Mouse (Mus musculus): ENCODE measurements around the gene Ppil1. TPM values are rescaled to one million over a fixed set of nuclear protein-coding genes. Genes with fewer than 3 reads are reported as not detected.
"Not testable (repeated sequence)": the region's sequence is repeated elsewhere in the genome, so short reads cannot be mapped to it uniquely, and the experiment has no call there.

The Ppil1 gene
- polyA plus RNA-seq, 1 experiment: 26.0 TPM

- Histone ChIP-seq H3K27ac (ENCODE audit: insufficient read depth, low read depth, low read length) (no peak overlapping the region), H3K4me3 (ENCODE audit: low read depth, low read length) (no peak overlapping the region), H3K4me1 (ENCODE audit: control insufficient read depth, insufficient read depth, insufficient read length, low read length) (peaks cover 11% of the 10 kb centered on the region; the same call in 1 of the 2 replicates), H3K36me3 (ENCODE audit: control insufficient read depth, insufficient read depth, low read length) (peaks cover 19% of the 10 kb centered on the region), H3K27me3 (ENCODE audit: control insufficient read depth, insufficient read depth, low read length) (no peaks in the 10 kb centered on the region)
- 80% methylated on average over 2 of the region's 2 CpGs for WGBS
- TF ChIP-seq POLR2A (IDR thresholded peaks at IDR 0.05; ENCODE audit: low read depth, low read length) (no peak), CTCF (IDR thresholded peaks at IDR 0.05; ENCODE audit: extremely low read depth, insufficient read length, insufficient replicate concordance, low read depth, low read length) (no peak)
Observed at GRCm38 (mm10) chr17:29253236-29253635, 10.8 kb downstream of the Ppil1 start.

DNA sequence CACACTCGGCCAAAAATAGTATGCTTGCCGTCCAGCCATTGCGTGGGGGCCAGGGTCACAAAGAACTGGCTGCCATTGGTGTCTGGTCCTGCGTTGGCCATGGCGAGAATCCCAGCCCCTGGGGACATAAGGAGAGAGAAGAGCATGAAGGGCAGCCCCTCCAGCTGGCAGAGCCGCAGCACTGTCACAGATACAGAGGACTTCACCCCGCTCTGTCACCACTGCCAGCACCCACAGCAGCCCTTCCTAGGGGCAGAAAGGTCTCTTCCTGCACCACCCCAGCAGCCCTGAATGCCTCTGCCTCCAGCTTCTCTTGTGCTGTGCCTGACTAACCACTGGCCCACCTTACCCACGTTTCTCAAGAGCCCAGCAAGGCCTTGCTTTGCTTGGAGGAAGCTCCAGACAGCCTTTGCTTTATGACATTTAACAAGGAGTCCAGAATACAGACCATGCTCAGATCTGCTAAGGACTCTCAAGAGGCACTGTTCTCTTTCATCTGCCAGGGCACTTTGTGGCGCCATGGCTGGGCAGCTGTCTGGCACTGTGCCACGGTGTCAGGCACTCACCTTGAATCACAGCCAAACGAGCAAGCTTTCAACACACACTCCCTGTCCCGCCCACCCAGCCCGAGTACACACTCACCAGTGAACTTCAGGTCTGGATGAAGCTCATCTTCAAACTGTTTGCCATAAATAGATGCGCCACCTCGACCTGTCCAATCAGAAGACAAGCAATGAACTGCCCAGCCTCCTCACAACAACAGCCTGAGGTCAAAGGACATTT is 12.2 kb downstream of the Ppil1 start:
- H3K27ac ChIP-seq (ENCODE audit: insufficient read depth, low read depth, low read length): peak overlapping the region; percentile 40
- H3K4me3 ChIP-seq (ENCODE audit: low read depth, low read length): no peak overlapping the region
- TF ChIP-seq CTCF (IDR thresholded peaks at IDR 0.05; ENCODE audit: extremely low read depth, insufficient read length, insufficient replicate concordance, low read depth, low read length) (no peak), POLR2A (IDR thresholded peaks at IDR 0.05; ENCODE audit: low read depth, low read length) (no peak)
- peaks cover 10% of the 10 kb centered on the region; the same call in 1 of the 2 replicates for H3K4me1 ChIP-seq (ENCODE audit: control insufficient read depth, insufficient read depth, insufficient read length, low read length)
- H3K27me3 ChIP-seq (ENCODE audit: control insufficient read depth, insufficient read depth, low read length): no peaks in the 10 kb centered on the region
- 45% methylated on average over 15 of the region's 15 CpGs for WGBS
- H3K36me3 ChIP-seq (ENCODE audit: control insufficient read depth, insufficient read depth, low read length): peaks cover 13% of the 10 kb centered on the region

- peaks cover 11% of the 10 kb centered on the region for H3K36me3 ChIP-seq (ENCODE audit: control insufficient read depth, insufficient read depth, low read length)
- H3K4me1 ChIP-seq (ENCODE audit: control insufficient read depth, insufficient read depth, insufficient read length, low read length): peaks cover 10% of the 10 kb centered on the region; the same call in 1 of the 2 replicates
- not testable (repeated sequence) for H3K27me3 ChIP-seq (ENCODE audit: control insufficient read depth, insufficient read depth, low read length); H3K27ac ChIP-seq (ENCODE audit: insufficient read depth, low read depth, low read length); H3K4me3 ChIP-seq (ENCODE audit: low read depth, low read length)
- 79% methylated on average over 14 of the region's 14 CpGs for WGBS
Observed at GRCm38 (mm10) chr17:29251006-29251405, 13.0 kb downstream of the Ppil1 start.

- peaks cover 11% of the 10 kb centered on the region for H3K36me3 ChIP-seq (ENCODE audit: control insufficient read depth, insufficient read depth, low read length)
- WGBS: 53% methylated on average over 9 of the region's 9 CpGs
- TF ChIP-seq CTCF (IDR thresholded peaks at IDR 0.05; ENCODE audit: extremely low read depth, insufficient read length, insufficient replicate concordance, low read depth, low read length): peak; percentile 21; the same call in 1 of the 2 replicates
- TF ChIP-seq POLR2A (IDR thresholded peaks at IDR 0.05; ENCODE audit: low read depth, low read length): no peak
- H3K27me3 ChIP-seq (ENCODE audit: control insufficient read depth, insufficient read depth, low read length): no peaks in the 10 kb centered on the region
- no peak overlapping the region for H3K4me3 ChIP-seq (ENCODE audit: low read depth, low read length)
- H3K4me1 ChIP-seq (ENCODE audit: control insufficient read depth, insufficient read depth, insufficient read length, low read length): peaks cover 10% of the 10 kb centered on the region; the same call in 1 of the 2 replicates
- H3K27ac ChIP-seq (ENCODE audit: insufficient read depth, low read depth, low read length): no peak overlapping the region
Observed at GRCm38 (mm10) chr17:29249512-29249911, 14.5 kb downstream of the Ppil1 start.

DNA sequence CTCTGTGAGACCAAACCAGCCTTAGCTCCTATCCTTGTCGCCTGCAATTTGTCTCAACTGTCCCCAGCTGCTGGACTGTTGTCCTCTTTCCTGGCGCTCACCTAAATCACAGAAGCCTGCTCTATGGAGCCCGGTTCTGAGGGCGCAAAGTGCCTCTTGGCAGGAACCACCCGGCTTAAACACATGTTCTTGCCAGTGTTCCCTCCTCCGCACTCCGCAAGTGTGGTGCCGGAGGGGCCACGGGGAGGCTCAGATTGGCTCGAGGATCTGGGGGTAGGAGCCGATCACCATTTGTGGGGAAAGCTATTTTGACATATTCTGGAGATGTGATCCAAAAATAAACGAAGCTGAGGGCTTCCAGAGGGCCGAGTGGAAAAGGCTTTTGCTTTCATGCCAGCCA is 16.1 kb downstream of the Ppil1 start:
- peaks cover 10% of the 10 kb centered on the region; the same call in 1 of the 2 replicates for H3K4me1 ChIP-seq (ENCODE audit: control insufficient read depth, insufficient read depth, insufficient read length, low read length)
- 77% methylated on average over 13 of the region's 13 CpGs for WGBS
- TF ChIP-seq POLR2A (IDR thresholded peaks at IDR 0.05; ENCODE audit: low read depth, low read length): no peak
- TF ChIP-seq CTCF (IDR thresholded peaks at IDR 0.05; ENCODE audit: extremely low read depth, insufficient read length, insufficient replicate concordance, low read depth, low read length): no peak
- peaks cover 8% of the 10 kb centered on the region for H3K36me3 ChIP-seq (ENCODE audit: control insufficient read depth, insufficient read depth, low read length)
- no peaks in the 10 kb centered on the region for H3K27me3 ChIP-seq (ENCODE audit: control insufficient read depth, insufficient read depth, low read length)
- H3K27ac ChIP-seq (ENCODE audit: insufficient read depth, low read depth, low read length): no peak overlapping the region
- no peak overlapping the region for H3K4me3 ChIP-seq (ENCODE audit: low read depth, low read length)

DNA sequence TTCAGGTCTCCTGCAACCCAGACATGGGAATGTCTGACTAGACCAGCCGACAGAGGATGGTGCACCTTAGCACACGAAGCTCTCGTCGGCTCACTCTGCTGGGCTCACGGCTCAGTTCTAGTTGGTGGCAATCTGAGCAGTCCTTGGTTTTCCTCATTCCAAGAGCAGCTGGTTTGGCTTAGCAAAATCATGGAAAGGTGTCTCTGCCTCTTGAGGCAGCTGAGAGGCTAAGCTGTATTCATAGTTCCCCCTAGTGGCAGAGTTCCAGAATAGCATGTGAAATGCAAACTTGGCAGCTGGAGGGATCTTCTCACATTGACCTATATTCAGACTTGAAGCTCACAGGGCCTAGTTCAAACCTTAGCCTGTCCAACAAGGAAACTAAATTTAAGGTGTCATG is 17.4 kb downstream of the Ppil1 start:
- Histone ChIP-seq H3K4me3 (ENCODE audit: low read depth, low read length) (no peak overlapping the region), H3K36me3 (ENCODE audit: control insufficient read depth, insufficient read depth, low read length) (peaks cover 8% of the 10 kb centered on the region), H3K4me1 (ENCODE audit: control insufficient read depth, insufficient read depth, insufficient read length, low read length) (peaks cover 3% of the 10 kb centered on the region; the same call in 1 of the 2 replicates), H3K27me3 (ENCODE audit: control insufficient read depth, insufficient read depth, low read length) (no peaks in the 10 kb centered on the region), H3K27ac (ENCODE audit: insufficient read depth, low read depth, low read length) (no peak overlapping the region)
- TF ChIP-seq POLR2A (IDR thresholded peaks at IDR 0.05; ENCODE audit: low read depth, low read length): no peak
- peak; percentile 49; the same call in 1 of the 2 replicates for TF ChIP-seq CTCF (IDR thresholded peaks at IDR 0.05; ENCODE audit: extremely low read depth, insufficient read length, insufficient replicate concordance, low read depth, low read length)
- WGBS: 21% methylated on average over 5 of the region's 5 CpGs

GRCm38 (mm10) chr17:29245725-29246124 is 18.3 kb downstream of the Ppil1 start:
- Histone ChIP-seq H3K4me3 (ENCODE audit: low read depth, low read length) (no peak overlapping the region), H3K27me3 (ENCODE audit: control insufficient read depth, insufficient read depth, low read length) (no peaks in the 10 kb centered on the region), H3K36me3 (ENCODE audit: control insufficient read depth, insufficient read depth, low read length) (peaks cover 6% of the 10 kb centered on the region), H3K4me1 (ENCODE audit: control insufficient read depth, insufficient read depth, insufficient read length, low read length) (no peaks in the 10 kb centered on the region), H3K27ac (ENCODE audit: insufficient read depth, low read depth, low read length) (no peak overlapping the region)
- 39% methylated on average over 7 of the region's 7 CpGs for WGBS
- no peak for TF ChIP-seq CTCF (IDR thresholded peaks at IDR 0.05; ENCODE audit: extremely low read depth, insufficient read length, insufficient replicate concordance, low read depth, low read length)
- TF ChIP-seq POLR2A (IDR thresholded peaks at IDR 0.05; ENCODE audit: low read depth, low read length): no peak
